Mouse (Mus musculus): Measurements from ENCODE around the gene Wdr72. TPM values are rescaled to one million over a fixed set of nuclear protein-coding genes. Genes with fewer than 3 reads are reported as not detected.

The Wdr72 gene
- polyA plus RNA-seq, 1 experiment = not detected

DNA sequence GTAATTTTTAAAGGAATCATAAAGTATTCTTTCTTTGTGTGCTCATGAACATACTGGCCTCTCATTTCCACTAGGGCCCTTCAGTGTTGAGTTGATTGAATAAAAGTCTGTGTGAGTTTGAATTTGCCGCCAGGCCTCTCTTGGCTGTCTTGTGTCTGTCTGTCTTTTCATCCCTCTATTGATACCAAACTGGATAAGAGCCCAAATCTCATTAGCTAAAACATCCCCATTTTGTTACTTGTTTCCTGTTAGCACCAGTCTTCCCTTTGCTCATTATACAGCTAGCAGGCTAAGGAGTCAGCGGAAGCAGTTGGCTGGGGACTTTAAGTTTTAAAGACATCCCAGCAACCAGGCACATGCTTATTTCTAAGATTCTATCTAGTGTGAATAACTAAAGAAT, 84.7 kb downstream of the Wdr72 start:
- Histone ChIP-seq H3K79me3 (ENCODE audit: low read depth) (no peaks in the 10 kb centered on the region), H3K27me3 (ENCODE audit: control insufficient read depth, insufficient read depth, insufficient read length) (no peaks in the 10 kb centered on the region), H3K36me3 (ENCODE audit: control insufficient read depth, insufficient read depth) (no peaks in the 10 kb centered on the region), H3ac (ENCODE audit: control insufficient read depth, insufficient read length, low read depth) (no peak overlapping the region), H3K4me3 (ENCODE audit: insufficient read depth, poor library complexity, severe bottlenecking) (no peak overlapping the region), H3K79me2 (ENCODE audit: control insufficient read depth, insufficient read depth) (no peaks in the 10 kb centered on the region)
- no peak for TF ChIP-seq CEBPB (IDR thresholded peaks at IDR 0.05; ENCODE audit: low read depth)
- no peak for TF ChIP-seq MYOD1 (IDR thresholded peaks at IDR 0.05; ENCODE audit: control insufficient read depth, insufficient read length, low read depth)
- TF ChIP-seq MYOG (IDR thresholded peaks at IDR 0.05; ENCODE audit: control insufficient read depth, extremely low read depth, insufficient read length) = no peak
- TF ChIP-seq USF1 (IDR thresholded peaks at IDR 0.05; ENCODE audit: low read depth) = no peak
- no peak for TF ChIP-seq CTCF (IDR thresholded peaks at IDR 0.05; ENCODE audit: control insufficient read depth, insufficient read depth, insufficient read length)
- TF ChIP-seq MAX (IDR thresholded peaks at IDR 0.05) = no peak
- no peak for TF ChIP-seq FOSL1 (IDR thresholded peaks at IDR 0.05; ENCODE audit: insufficient read depth, low read length, poor library complexity, severe bottlenecking)

DNA sequence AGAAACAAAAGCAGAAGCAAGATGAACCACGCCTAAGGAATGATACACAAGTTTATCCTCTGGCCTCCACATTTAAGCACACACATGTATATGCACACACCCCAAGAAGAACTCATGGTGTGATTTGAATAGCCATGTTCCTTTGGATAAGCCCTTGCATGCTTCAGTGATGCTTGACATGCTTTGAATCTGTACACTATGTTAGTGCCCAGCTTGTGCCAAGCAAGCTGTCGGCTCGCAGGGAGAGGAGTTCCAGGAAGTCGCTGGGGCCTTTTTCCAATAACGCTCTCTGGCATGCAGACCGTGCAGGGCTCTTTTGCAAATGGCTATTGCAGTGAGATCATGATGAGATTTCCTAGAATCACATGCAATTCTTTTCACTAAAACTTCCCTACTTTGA, 118.1 kb downstream of the Wdr72 start:
- Histone ChIP-seq H3K79me2 (ENCODE audit: control insufficient read depth, insufficient read depth) (no peaks in the 10 kb centered on the region), H3K79me3 (ENCODE audit: low read depth) (no peaks in the 10 kb centered on the region), H3K4me3 (ENCODE audit: insufficient read depth, poor library complexity, severe bottlenecking) (no peak overlapping the region), H3K27me3 (ENCODE audit: control insufficient read depth, insufficient read depth, insufficient read length) (no peaks in the 10 kb centered on the region), H3ac (ENCODE audit: control insufficient read depth, insufficient read length, low read depth) (no peak overlapping the region), H3K36me3 (ENCODE audit: control insufficient read depth, insufficient read depth) (no peaks in the 10 kb centered on the region)
- TF ChIP-seq MYOD1 (IDR thresholded peaks at IDR 0.05; ENCODE audit: control insufficient read depth, insufficient read length, low read depth) (no peak), FOSL1 (IDR thresholded peaks at IDR 0.05; ENCODE audit: insufficient read depth, low read length, poor library complexity, severe bottlenecking) (no peak), CTCF (IDR thresholded peaks at IDR 0.05; ENCODE audit: control insufficient read depth, insufficient read depth, insufficient read length) (no peak), CEBPB (IDR thresholded peaks at IDR 0.05; ENCODE audit: low read depth) (no peak), MAX (IDR thresholded peaks at IDR 0.05) (no peak), USF1 (IDR thresholded peaks at IDR 0.05; ENCODE audit: low read depth) (no peak), MYOG (IDR thresholded peaks at IDR 0.05; ENCODE audit: control insufficient read depth, extremely low read depth, insufficient read length) (no peak)

DNA sequence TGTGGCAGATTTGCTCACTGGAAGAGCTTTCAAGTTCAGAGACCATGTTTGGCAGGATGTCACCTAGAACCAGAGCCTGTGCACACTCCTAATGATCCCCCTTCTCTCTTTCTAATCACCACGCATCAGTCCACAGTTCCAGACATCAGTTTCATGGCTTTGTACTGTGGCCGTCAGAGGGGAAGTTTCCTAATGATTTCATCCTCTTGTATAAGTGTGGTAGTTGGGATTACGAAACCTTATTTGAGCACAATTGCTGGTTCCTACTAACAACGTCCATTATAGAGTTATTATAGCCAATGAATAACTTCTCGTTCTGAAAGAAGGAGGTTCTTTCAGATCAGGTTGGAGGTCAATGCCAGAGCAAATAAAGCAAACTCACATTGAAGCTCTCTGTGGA, 131.1 kb downstream of the Wdr72 start:
- H3K36me3 ChIP-seq (ENCODE audit: control insufficient read depth, insufficient read depth) = no peaks in the 10 kb centered on the region
- TF ChIP-seq USF1 (IDR thresholded peaks at IDR 0.05; ENCODE audit: low read depth) = no peak
- no peak for TF ChIP-seq FOSL1 (IDR thresholded peaks at IDR 0.05; ENCODE audit: insufficient read depth, low read length, poor library complexity, severe bottlenecking)
- no peak for TF ChIP-seq CEBPB (IDR thresholded peaks at IDR 0.05; ENCODE audit: low read depth)
- TF ChIP-seq CTCF (IDR thresholded peaks at IDR 0.05; ENCODE audit: control insufficient read depth, insufficient read depth, insufficient read length) = no peak
- TF ChIP-seq MYOD1 (IDR thresholded peaks at IDR 0.05; ENCODE audit: control insufficient read depth, insufficient read length, low read depth) = no peak
- TF ChIP-seq MAX (IDR thresholded peaks at IDR 0.05) = no peak
- TF ChIP-seq MYOG (IDR thresholded peaks at IDR 0.05; ENCODE audit: control insufficient read depth, extremely low read depth, insufficient read length) = no peak

GRCm38 (mm10) chr9:74248084-74248483, 137.9 kb downstream of the Wdr72 start:
- no peak overlapping the region for H3K4me3 ChIP-seq (ENCODE audit: insufficient read depth, poor library complexity, severe bottlenecking)
- TF ChIP-seq USF1 (IDR thresholded peaks at IDR 0.05; ENCODE audit: low read depth) = no peak
- no peak for TF ChIP-seq MYOD1 (IDR thresholded peaks at IDR 0.05; ENCODE audit: control insufficient read depth, insufficient read length, low read depth)
- no peak for TF ChIP-seq CEBPB (IDR thresholded peaks at IDR 0.05; ENCODE audit: low read depth)
- TF ChIP-seq MAX (IDR thresholded peaks at IDR 0.05) = no peak
- H3K27me3 ChIP-seq (ENCODE audit: control insufficient read depth, insufficient read depth, insufficient read length) = no peaks in the 10 kb centered on the region
- H3K79me2 ChIP-seq (ENCODE audit: control insufficient read depth, insufficient read depth) = no peaks in the 10 kb centered on the region
- no peaks in the 10 kb centered on the region for H3K36me3 ChIP-seq (ENCODE audit: control insufficient read depth, insufficient read depth)
- no peak overlapping the region for H3ac ChIP-seq (ENCODE audit: control insufficient read depth, insufficient read length, low read depth)
- H3K79me3 ChIP-seq (ENCODE audit: low read depth) = no peaks in the 10 kb centered on the region

More for the DNA sequence above, 131.1 kb downstream of the Wdr72 start:
- Histone ChIP-seq H3K4me3 (ENCODE audit: insufficient read depth, poor library complexity, severe bottlenecking) (no peak overlapping the region), H3K79me3 (ENCODE audit: low read depth) (no peaks in the 10 kb centered on the region), H3K27me3 (ENCODE audit: control insufficient read depth, insufficient read depth, insufficient read length) (no peaks in the 10 kb centered on the region), H3ac (ENCODE audit: control insufficient read depth, insufficient read length, low read depth) (no peak overlapping the region), H3K79me2 (ENCODE audit: control insufficient read depth, insufficient read depth) (no peaks in the 10 kb centered on the region)

DNA sequence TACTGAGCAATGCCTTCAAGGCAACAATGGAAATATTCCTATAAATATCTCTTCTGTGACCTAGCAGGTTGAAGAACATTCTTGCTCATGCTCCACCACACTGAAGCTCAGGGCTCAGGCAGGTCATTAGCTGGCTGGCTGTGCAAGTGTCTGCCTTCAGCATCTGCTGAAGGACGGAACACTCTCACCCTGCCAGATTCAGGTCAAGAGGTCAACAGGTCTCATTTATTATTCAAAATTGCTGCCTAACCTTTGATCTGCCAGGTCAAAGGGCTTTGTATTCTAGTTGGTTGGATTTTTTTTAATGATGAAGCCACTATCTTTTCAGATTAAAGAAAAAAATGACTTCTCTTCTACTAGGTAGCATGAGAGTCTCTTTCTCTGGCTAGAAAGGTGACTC, 139.3 kb downstream of the Wdr72 start:
- TF ChIP-seq CEBPB (IDR thresholded peaks at IDR 0.05; ENCODE audit: low read depth) (no peak), FOSL1 (IDR thresholded peaks at IDR 0.05; ENCODE audit: insufficient read depth, low read length, poor library complexity, severe bottlenecking) (no peak), CTCF (IDR thresholded peaks at IDR 0.05; ENCODE audit: control insufficient read depth, insufficient read depth, insufficient read length) (no peak), MAX (IDR thresholded peaks at IDR 0.05) (no peak), USF1 (IDR thresholded peaks at IDR 0.05; ENCODE audit: low read depth) (no peak)
- H3K79me2 ChIP-seq (ENCODE audit: control insufficient read depth, insufficient read depth) = no peaks in the 10 kb centered on the region
- H3K4me3 ChIP-seq (ENCODE audit: insufficient read depth, poor library complexity, severe bottlenecking) = no peak overlapping the region
- H3ac ChIP-seq (ENCODE audit: control insufficient read depth, insufficient read length, low read depth) = no peak overlapping the region
- no peaks in the 10 kb centered on the region for H3K79me3 ChIP-seq (ENCODE audit: low read depth)
- H3K27me3 ChIP-seq (ENCODE audit: control insufficient read depth, insufficient read depth, insufficient read length) = no peaks in the 10 kb centered on the region
- no peaks in the 10 kb centered on the region for H3K36me3 ChIP-seq (ENCODE audit: control insufficient read depth, insufficient read depth)

DNA sequence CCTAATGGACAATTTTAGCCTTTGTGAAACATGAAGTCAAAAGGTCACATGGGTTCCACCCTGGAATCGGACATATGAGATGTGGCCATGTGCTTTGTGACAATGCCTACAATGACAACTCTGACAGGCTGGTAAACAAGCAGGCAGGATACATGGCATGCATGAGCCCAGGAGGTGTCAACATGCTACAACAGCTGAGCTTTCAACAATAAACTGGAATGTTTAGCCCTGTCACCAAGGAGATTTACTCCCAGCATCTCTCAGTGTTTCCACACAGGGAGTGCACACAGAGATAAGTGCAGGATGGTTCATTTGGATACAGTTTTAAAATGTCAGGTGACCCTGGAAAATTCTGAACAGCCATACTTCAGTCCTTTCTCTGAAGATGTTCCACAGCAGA, 140.4 kb downstream of the Wdr72 start:
- TF ChIP-seq CTCF (IDR thresholded peaks at IDR 0.05; ENCODE audit: control insufficient read depth, insufficient read depth, insufficient read length) (no peak), MYOD1 (IDR thresholded peaks at IDR 0.05; ENCODE audit: control insufficient read depth, insufficient read length, low read depth) (no peak), CEBPB (IDR thresholded peaks at IDR 0.05; ENCODE audit: low read depth) (no peak), USF1 (IDR thresholded peaks at IDR 0.05; ENCODE audit: low read depth) (no peak), MYOG (IDR thresholded peaks at IDR 0.05; ENCODE audit: control insufficient read depth, extremely low read depth, insufficient read length) (no peak), MAX (IDR thresholded peaks at IDR 0.05) (no peak), FOSL1 (IDR thresholded peaks at IDR 0.05; ENCODE audit: insufficient read depth, low read length, poor library complexity, severe bottlenecking) (no peak)
- H3K79me2 ChIP-seq (ENCODE audit: control insufficient read depth, insufficient read depth) = no peaks in the 10 kb centered on the region
- no peak overlapping the region for H3K4me3 ChIP-seq (ENCODE audit: insufficient read depth, poor library complexity, severe bottlenecking)
- H3K27me3 ChIP-seq (ENCODE audit: control insufficient read depth, insufficient read depth, insufficient read length) = no peaks in the 10 kb centered on the region
- H3ac ChIP-seq (ENCODE audit: control insufficient read depth, insufficient read length, low read depth) = no peak overlapping the region
- no peaks in the 10 kb centered on the region for H3K79me3 ChIP-seq (ENCODE audit: low read depth)
- H3K36me3 ChIP-seq (ENCODE audit: control insufficient read depth, insufficient read depth) = no peaks in the 10 kb centered on the region

Measured in C2C12 (cell line).